Mouse (Mus musculus) thymus, postnatal 10 days (tissue): Measurements from ENCODE around the gene Prune1.

ENCODE experiments used
- DNase-seq, 2 experiments: peaks; one replicate each; pipeline ENCODE4 v3.0.0; 2021; ENCODE audit warnings: low spot score in 2 of 2

Gene Prune1

DNA sequence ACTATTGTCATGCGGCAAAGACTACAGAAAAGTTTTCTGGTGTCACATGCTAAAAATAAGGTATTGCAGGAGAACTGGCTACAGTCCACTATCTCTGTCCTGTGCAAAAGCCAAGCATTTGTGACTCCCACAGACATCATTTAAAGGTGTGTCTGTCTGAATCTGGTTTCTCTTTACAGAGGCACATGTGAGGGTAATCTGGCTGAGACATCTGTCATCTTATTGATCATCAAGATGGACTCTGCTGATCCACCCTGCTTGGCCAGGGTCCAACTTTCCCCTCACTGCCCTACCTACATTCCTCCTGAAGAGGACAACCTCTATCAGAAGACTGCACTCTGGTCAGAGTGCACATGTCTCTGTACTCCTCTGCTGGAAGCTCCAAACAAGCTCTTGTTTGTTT, 4.7 kb downstream of the Prune1 start:
- no peak for DNase-seq

DNA sequence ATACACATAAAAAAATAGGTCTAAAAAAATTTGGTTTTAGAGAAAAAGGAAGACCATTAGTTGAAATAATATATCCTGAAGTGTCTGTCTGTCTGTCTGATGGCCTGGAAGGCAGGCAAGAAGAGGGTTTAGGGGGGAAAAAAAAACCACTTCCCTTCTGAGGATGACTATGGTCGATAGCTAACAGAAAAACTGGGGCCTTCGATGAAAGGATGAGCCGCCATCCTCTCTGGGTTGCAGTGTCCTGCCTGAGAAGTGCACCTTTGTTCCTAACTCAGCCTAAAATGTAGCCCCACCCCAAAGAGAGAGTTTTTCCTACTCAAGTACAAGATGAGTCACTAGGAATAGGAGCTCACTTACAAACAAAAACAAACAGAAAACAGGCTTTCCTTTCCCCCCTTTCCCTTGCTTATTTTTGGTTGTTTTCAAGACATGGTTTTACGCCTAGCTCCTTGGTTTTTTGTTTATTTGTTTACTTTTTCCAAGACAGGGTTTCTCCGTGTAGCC, 5.4 kb downstream of the Prune1 start:
- DNase-seq, result no peak

DNA sequence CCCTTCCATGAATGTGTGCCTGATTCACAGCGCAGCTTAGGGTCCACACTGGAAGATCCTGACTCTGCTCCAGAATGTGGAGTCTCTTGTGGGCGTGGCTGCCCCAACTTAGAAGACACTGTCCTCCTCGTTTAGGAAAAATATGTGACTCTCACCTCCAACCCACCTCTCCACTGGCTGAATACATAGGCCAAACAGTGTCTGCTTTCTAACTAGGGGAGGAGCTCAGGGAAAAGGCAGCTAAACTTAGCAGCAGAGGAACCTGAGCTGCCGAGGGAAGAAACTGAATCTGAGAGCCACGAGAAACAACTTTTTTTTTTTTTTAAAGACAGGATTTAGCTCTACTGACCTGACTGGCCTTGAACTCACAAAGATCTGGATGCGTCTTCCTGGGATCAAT, 6.7 kb downstream of the Prune1 start:
- DNase-seq, result no peak

DNA sequence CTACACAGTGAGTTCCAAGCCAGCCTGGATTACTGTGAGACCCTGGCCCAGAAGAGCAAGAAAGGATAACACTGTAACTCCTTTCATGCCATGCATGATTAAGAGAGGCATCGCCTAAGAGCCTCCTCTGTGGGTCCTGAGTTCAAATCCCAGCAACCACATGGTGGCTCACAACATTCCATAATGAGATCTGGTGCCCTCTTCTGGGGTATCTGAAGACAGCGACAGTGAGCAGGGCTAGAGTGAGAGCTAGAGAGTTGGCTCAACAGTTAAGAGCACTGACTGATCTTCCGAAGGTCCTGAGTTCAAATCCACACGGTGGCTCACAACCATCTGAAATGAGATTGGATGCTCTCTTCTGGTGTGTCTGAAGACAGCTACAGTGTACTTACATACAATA, 7.4 kb downstream of the Prune1 start:
- no peak for DNase-seq

- no peak for DNase-seq
Measured at GRCm38 (mm10) chr3:95273471-95273870, 8.4 kb downstream of the Prune1 start.

- DNase-seq, result no peak
Measured at GRCm38 (mm10) chr3:95270766-95271364, 11.0 kb downstream of the Prune1 start.

- DNase-seq, result no peak
Measured at GRCm38 (mm10) chr3:95269789-95270188, 12.1 kb downstream of the Prune1 start.

GRCm38 (mm10) chr3:95267855-95268254, 14.0 kb downstream of the Prune1 start:
- DNase-seq, result no peak

DNA sequence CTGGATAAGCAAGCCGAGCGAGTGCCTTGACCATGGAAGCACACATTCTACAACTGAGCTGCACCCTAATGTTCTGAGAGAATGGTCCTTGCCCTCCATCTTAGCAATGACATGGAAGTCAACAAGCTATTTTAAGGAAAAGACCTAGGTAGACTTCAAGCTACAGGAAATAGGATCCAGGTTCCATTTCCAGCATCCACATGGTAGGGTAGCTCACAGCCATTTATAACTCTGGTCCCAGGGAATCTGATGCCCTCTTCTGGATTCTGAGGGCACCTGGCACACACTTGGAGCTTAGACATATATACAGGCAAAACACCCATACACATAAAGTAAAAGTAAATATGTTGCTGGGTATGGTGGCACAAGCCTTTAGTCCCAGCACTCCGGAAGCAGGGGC, 15.8 kb downstream of the Prune1 start:
- no peak for DNase-seq

- no peak for DNase-seq
Measured at GRCm38 (mm10) chr3:95264724-95265123, 17.2 kb downstream of the Prune1 start.

- DNase-seq, result peak; percentile 70 to 86
Measured at GRCm38 (mm10) chr3:95263089-95263739, 18.7 kb downstream of the Prune1 start.

DNA sequence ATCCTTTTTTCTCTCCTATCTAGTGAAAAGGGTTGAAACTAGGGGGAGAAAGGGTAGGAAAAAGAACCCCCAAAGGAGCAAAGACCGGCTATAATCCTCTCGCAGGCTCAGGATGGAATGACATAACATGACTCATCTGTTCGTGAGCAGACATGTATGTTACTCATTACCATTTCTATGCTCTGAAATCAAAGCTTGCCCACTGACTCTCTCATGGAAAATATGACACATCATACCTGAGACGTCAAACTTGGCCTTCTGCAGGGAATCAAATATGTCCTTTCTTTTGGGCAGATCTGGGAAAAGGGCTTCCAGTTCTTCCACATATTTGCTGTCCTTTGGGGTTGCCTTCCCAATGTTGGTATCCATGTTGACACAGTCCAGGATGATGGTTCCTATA, 19.9 kb downstream of the Prune1 start:
- DNase-seq, result no peak

- no peak for DNase-seq
Measured at GRCm38 (mm10) chr3:95256931-95257330, 24.9 kb downstream of the Prune1 start.

GRCm38 (mm10) chr3:95250783-95251424, 31.0 kb downstream of the Prune1 start, which contains the start of gene Bnipl:
Bnipl (minus strand) TSS chr3:95251193.
- no peak for DNase-seq

- DNase-seq, result no peak
Measured at GRCm38 (mm10) chr3:95250361-95250760, 31.5 kb downstream of the Prune1 start.

GRCm38 (mm10) chr3:95247660-95248336, 34.1 kb downstream of the Prune1 start:
- no peak for DNase-seq

GRCm38 (mm10) chr3:95246465-95247231, 35.2 kb downstream of the Prune1 start:
- DNase-seq, result no peak

DNA sequence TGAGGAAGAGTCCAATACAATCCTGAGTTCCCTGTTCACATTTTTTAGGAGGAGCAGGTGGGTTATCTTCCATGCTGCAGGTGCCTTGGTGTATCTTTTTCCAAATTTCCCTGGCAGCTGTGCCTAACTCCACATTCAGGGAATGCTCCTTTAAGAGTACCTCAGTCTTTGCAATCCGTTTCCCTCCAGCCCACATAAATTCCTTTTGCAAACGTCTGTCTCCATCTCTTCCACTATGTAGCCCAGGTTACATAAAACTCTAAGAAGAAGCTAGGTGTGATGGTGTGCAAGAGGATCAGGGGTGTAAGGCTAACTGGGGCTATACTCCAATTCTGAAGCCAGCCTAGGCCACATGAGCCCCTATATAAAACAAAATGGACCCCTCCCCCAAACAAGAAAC, 38.8 kb downstream of the Prune1 start:
- DNase-seq, result no peak

GRCm38 (mm10) chr3:95241498-95241897, 40.4 kb downstream of the Prune1 start, which contains the start of gene Gm128:
Gm128 (minus strand) TSS chr3:95241598.
- DNase-seq, result no peak

DNA sequence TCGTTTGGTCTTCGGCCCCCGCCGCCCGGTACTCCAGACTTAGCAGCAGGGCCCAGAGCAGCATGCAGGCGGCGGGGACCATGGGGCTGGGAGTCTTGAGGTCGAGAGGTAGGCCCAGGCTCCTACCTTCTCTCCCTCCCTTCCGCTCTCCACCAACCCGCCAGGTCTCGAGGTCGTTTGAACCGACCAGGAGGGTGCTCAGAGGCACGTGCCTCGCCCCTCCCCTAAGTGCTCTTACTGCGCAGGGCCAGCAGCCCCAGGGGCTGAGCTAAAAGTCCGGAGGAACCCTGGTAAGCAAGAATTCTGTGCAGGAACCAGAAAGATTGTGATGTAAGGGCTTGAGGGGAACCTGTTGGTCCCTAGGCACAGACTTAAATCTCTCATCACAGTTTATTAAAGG, 41.0 kb downstream of the Prune1 start:
- DNase-seq, result no peak

DNA sequence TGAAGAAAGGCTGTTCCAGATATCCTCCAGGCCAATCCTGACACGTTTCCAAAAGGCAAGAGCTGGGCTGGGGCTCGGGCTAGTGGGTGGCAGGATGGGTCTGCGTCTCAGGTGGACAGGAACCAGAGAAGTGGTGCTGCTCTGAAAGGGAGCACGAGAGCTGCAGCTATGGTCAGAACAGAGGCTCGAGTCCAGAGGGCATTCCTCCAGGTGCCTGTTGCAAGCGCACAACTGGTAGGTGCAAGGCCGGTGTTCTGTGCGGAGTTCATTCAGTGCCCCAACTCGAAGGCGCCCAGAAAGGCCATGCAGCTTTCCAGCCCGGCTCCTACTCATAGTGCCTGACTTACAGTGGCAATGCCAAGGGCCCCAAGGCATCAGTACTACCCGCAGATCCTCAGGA, 41.9 kb downstream of the Prune1 start:
- DNase-seq, result no peak

DNA sequence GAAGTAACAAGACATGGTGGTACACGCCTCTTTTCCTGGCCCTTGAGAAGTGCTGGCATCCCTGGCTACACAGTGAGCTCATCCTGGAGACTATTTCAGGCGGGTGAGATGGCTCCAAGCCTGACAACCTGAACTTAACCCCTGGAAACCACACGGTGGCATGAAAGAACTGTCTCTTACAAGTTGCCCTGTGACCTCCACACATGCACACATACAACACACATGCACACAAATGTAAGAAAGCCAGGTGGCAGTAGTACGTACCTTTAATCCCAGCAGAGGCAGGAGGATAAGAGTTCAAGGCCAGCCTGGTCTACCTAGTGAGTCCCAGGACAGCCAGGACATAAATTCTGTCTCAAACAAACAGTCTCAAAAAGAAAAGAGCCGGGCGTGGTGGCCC, 42.9 kb downstream of the Prune1 start:
- no peak for DNase-seq
